Mouse (Mus musculus): ENCODE results near the gene Sypl.
"Not testable (repeated sequence)": the region's sequence is repeated elsewhere in the genome, so short reads cannot be mapped to it uniquely, and the experiment has no call there.

The Sypl gene

DNA sequence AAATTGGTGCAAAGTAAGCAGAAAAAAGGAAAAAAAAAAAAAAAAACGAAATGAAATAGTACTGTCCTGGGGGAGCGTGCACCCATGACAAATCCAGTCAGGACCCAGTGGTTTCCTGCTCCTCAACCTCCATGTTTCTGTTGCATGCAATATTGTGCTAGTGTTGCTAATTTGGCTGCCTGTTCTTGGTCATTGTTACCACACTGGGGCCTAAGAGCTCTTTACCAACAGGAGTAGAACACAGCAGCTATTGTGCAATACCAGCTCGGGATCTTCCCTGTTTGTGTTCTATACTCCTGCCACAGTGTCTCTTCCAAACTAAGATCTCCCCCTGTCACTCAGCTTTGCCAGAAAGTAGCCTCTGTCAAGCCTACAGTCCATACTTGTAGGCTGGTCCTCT is 9.7 kb upstream of the Sypl start:
- no peak for DNase-seq

DNA sequence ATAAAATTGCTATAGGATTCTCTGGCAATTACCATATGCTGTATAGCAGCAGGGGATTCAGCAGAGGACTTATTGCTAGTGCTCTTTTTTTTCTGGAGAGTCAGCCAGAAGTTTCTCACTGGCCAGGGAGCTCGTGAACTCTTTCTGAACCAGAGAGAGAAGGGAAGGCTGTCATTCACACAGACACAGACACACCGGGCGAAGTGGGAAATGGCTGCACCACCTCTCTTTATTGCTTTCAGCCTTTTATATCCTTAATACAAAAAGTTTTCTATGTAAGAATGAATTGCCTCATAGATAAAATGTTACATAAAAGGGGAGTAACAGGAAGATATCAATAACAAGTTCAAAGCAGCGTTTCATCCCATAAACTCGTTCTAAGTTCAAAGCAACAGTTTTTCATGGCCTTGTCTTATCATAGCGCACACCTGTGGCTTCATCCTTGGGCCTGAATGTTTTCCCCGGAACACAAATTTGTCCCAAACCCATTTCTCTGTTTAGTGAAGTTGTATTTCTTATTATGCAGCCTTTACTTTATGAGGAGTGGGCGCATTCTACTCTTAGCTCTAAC is 8.7 kb upstream of the Sypl start:
- DNase-seq: no peak

DNA sequence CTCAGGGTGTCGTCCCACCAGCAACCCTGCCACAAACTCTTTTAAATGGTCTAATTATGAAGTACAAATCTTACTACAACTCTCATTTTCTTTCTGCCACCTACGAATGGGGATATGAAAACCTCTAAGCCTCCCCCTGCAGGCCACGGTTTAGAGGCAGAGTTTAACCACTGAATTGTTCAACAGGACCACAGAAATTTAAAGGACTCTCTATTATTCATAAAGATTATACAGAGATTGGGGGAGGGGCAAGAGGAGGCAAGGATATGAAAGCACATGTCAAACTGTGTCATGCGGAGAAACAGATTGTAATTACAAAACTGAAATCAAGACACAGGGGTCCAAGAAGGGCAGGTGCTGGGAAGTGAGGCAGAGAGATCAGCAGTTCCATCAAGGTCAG is 7.3 kb upstream of the Sypl start:
- no peak for DNase-seq

DNA sequence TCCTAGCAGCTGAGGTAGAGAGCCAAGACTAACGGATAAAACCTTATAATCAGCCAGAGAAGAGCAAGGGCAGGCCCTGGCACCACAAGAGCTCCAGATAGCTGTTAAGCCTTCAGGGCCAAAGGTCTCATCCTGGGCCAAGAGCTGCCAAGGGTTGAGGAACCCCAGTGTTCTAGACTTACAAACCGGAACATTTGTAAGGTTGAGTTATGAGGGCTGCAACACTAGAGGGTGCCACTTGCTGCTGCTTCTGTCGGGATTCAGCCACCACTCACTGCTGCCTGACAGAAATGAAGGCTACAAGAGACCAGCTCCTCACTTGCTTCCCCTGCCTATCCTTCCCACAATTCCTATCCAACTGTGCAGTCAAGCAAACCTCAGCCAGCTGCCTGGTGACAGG is 1.3 kb upstream of the Sypl start:
- no peak for DNase-seq

DNA sequence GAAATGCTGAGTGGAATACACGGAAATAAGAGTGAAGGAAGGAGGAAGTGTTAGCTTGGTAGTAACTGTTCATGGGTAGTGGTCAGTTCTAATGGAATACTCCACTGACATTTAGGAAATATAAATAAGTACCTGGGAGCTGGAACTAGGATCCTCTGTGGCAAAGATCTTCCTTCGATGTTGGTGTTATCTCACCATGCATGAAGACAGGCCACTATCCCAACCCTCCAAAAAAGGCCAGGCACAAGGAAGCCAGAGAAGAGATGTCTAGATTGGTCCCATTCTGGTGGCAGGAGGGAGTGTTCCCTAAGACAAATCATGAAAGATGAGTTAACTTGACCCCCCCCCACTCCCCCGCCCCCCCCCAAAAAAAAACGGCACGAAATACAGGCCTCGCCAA is 625 bp upstream of the Sypl start:
- DNase-seq: no peak

DNA sequence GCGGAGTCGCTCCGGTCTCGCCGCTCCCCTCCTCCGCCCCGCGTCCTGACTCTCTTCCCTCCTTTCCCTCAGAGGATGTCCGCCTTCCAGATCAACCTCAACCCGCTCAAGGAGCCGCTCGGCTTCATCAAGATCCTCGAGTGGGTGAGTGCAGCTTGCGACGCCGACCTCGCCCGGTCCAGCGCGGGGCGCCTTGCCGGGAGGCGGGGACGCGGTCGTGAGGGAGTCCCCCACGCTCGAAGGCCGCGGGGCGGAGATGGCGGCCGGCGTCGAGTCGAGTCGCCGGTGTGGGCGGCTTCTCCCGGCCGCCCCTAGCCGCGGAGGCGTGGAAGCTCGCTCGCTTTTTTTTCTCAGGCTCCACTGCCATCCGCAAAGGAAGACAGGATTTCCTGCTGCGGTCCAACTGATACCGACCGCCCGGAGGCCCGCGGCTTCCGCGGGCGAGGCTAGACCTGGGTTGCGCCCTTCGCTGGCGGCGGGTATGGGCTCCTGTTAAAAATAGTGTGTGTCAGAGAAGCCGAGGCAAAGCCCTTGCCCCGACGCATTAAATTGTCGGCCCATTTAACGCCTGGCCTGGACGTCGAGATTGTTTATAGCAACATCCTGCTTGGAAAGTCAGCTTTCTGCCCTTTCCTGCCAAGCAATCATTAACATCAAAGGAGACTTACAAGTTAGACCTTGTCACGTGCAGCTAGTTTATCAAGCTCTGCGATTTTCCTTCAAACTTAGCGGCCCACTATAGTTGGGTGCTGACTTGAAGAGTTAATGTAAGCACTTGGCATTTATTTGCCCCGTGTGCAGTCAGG is 728 bp downstream of the Sypl start:
- DNase-seq: no peak

DNA sequence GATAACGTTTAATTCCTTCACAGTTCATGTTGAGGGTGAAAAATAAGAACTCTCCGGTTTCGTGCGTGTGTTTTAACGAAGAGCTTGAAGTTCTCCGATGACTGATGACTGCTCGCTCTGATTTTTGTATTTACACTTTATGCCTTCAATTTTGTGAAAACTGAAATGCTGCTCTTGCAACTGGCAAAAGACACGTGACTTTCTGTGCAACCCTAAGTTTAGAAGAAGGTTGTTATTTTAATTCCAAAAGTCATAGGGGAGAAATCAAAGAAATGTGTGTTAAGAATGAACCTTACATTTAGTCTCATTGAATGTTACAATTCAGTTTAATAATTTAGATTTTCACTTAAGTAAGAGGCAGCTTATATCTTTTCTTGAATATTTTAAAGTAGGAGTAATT is 1.3 kb downstream of the Sypl start:
- DNase-seq: no peak

DNA sequence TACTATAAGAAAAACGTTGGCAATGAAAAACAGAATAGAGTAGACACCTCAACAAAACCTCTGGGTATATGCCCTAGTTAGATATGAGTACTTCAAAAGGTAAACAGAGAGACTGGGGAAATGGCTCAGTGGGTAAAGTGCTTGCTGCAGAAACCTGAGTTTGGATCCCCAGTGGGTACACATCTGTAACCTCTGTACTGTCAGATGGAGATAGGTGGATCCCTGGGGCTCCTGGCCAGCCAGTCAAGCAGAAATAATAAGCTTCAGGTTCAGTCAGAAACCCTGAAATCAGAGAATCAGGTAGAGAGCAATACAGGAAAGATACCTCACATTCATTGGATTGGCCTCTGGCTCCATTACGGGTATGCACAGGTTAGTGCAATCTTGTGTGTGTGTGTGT is 3.5 kb downstream of the Sypl start:
- DNase-seq: no peak

DNA sequence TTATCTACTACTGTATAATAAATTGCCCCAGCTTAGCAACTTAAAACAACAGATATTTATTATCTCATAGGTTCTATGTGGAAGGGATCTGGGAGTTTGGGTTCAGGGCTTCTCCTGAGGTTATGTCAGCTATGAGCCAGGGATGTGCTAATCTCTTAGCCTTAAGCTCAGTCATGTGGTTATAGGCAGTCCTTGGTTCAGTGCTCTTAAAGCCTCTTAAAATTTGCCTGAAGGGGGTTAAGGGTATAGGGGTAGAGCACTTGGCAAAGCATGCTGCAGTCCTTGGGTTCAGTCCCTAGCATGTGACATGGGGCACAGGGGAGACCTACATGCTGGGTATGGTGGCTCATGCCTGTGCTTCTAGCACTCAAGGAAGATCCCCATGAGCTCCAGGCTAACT is 8.4 kb downstream of the Sypl start:
- DNase-seq: no peak

DNA sequence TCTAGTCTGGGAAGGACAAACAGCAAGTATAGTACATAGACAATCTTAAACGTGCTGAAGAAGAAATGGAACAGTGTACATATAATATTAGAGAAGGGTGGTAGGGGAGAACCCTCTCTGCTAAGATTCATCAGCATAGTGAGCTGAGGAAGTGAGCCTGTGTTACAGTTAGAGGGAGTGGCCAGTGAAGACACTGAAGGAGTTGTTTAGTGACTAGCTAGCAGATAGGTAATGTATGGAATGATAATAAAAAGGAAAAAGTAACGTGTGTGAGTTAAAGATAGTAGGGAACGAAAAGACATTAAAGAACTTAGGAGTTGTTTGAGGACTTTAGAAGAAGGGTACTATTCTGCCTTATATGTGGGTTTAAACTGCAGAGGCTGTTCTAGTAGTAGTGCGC is 10.2 kb downstream of the Sypl start:
- DNase-seq: no peak

DNA sequence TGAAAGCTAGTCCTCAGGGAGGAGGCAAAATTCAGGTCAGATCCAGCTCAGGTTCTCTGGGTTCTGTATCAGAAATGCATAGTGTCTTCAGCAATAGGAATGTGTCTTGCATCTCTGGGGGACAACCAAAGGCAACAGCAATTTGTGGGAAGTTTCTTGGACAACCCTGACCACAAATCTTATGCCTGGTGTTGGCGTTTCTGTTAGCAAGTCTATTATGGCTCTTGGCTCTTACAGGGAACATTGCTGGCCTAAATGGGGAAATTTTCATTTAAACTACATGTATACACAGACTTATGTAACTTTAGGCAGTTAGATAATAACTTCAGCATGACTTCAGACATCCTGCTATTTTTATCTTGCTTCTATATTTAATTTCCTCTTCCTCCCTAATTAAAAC is 18.6 kb downstream of the Sypl start:
- DNase-seq: no peak

DNA sequence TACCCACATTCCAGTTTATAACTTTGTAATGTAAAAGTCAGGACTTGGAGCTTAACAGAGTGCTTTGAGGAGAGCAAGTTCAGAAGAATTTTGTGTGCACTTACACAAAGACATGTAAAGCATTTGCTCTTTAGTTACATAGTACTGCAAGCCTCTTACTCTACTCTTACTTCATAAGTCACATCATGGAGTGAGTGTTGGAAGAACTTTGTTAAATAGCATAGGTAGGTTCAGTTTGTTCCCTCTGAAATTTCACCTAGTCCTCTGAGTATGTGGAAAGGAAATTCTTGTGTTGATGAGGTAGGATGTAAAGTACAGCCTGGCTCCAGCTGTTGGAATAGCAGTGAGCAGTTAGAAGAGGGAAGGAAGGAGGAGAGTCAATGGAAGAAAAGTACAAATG is 21.2 kb downstream of the Sypl start:
- no peak for DNase-seq

DNA sequence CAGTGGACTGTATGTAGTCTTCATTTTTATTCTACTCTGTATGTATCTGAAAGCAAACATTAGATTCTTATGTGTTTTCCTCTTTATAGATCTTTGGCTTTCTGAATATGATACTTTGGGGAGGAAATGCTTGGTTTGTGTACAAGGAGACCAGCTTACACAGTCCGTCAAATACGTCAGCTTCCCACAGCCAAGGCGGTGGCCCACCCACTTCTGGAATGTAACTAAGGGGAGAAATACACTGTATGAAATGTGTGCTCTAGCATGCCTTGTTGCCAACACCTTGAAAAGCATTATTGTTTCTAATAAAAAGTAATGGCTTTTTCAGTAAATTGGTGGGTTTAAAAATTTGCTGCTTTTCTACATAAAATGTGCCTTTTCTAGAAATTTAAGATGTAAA is 21.8 kb downstream of the Sypl start:
- no peak for DNase-seq

DNA sequence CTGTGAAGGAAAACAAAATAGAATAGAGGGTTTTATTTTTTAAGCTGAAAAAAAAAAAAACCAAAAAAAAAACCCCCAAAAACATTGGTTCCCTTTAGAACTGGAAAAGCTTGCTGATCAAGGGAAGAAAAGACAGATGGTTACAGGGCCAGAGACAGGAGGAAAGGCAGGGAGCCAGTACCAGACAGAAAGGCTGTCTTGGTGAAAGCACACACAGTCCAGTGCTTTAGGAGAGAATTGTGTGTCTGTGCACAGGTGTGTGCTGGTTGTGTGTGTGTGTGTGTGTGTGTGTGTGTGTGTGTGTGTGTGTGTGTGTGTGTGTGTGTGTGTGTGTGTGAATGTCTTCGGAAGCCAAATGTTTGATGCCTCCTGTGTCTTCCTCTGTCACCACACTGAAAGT is 28.9 kb downstream of the Sypl start:
- no peak for DNase-seq

DNA sequence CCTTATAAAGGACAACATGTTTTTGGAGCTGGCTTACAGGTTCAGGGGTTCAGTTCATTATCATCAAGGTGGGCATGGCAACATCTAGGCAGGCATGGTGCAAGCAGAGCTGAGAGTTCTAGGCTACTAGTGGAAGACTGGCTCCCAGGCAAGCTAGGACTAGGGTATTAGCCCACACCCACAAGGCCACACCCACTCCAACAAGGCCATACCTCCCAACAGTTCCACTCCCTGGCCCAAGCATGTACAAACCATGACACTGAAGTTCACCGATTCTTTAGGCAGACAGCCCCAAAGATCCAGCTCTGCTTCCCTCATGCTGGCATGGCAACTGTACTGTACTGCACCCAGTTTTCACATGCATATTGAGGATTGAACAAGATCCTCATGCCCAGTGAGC is 29.4 kb downstream of the Sypl start:
- DNase-seq: no peak

DNA sequence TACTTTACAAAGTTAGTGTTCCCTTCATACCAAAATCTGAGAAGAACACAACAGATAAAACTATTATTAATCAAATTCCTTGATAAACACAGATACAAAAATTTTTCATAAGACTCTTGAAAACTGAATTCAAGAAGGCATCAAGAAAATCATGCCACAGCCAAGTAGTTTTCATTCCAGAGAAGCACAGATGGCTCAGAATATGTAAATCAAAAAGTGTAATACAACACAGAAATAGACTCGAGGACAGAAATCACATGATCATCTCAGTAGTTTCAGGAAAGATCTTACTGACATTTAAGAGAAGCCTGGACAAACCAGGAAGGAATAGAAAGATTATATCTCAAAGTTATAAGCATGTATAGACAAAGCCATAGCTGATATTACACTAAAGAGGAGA is 32.6 kb downstream of the Sypl start:
- DNase-seq: no peak

DNA sequence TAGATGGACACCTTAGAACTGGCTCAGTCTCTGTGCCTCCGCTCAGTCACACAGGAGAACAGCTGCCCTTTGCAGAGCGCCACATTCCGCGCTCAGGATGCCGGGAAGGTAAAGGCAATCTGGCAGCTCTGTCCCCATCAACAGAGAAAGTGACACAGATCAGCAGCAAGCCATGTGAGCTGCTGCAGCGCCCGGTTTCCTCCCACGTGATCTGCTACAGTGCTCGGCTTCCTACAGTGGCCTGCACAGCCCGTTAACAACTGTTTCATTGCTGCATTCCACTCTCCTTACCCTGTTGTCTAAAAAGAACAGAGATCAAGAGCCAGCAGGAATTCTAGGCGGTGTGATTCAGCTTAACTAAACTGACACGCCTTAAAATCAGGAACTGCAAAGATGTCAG is 36.0 kb downstream of the Sypl start:
- DNase-seq: no peak

DNA sequence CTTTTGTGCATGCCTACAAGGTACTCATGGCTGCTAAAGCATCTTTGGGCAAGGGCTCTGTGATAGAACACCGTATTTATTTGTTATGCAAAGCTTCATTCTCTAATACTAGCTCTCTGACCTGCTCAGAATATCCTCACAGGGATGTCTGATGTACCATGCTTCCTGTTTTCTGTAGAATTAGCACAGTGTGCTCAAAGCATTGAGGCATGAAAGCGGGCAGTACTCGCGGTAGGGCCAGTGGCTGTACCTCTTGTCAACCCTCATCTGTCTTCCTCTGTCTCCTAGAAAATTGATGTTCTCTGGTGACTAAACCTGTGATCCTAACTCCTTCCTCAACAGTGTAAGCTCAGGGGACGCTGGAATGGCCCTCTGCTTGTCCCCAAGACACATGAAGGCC is 40.4 kb downstream of the Sypl start:
- DNase-seq: no peak

DNA sequence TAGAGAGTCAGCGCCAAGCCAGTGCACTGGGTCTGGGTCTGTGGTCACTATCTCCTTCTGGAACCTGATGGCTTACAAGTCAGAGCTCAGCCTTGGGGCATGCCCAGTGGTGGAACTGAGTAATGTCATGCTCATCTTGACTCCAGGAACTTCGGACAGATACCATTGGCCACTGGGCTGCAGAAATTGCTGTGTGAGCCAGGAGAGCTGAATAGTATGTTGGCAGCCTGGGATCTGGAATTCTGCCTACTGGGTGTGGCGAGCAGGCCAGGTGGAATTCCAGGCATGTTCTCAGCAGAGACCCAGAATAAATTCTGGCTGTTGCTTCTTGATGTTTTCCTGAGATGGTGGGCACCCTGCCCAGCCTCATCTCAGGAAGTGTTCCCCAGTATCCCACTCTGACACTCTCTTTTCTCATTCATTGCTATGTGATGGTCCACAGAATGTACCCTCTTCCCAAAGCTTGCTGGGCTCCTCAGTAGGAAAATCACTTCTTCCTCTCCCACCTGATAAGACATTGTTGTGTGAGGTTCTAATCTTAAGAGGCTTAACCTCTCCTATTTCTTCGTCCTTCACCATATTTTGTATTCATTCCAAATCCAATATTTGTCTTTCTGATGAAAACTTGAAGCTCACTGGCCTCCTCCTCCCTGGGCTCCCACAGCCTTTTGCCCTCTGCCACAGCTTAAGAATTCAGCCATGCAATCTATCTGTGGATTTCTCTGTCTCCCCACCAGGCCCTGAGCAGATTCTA is 41.6 kb downstream of the Sypl start:
- no peak for DNase-seq

DNA sequence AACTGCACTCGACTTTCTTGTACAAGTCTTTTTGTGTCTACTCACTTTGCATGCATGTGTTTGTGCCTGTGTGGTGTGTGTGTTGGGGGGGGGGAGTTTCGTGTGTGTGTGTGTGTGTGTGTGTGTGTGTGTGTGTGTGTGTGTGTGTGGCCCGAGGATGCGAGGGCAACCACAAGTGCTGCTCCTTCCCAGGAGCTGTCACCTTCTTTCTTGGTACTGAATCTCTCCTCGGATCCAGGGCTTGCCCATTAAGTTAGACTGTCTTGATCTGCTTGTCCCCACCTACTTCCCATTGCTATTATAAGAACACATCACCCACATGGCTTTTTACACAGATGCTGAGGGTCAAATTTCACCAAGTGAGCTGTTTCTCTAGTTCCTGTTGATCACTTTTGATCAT is 45.1 kb downstream of the Sypl start:
- no peak for DNase-seq

DNA sequence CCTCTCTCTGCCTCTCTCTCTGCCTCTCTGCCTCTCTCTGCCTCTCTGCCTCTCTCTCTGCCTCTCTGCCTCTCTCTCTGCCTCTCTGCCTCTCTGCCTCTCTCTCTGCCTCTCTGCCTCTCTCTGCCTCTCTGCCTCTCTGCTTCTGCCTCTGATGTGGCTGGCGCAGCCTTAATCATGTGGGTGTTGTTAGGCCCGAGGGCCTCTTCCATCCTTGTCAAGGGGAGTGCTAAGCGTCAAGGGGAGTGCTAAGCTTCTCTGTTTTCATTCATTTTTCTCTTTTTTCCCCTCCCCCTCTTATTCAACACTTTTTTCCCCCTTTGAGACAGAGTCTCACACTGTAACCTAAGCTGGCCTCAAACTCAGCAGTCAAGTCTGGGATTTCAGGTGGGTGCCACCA is 46.1 kb downstream of the Sypl start:
- DNase-seq: not testable (repeated sequence)

DNA sequence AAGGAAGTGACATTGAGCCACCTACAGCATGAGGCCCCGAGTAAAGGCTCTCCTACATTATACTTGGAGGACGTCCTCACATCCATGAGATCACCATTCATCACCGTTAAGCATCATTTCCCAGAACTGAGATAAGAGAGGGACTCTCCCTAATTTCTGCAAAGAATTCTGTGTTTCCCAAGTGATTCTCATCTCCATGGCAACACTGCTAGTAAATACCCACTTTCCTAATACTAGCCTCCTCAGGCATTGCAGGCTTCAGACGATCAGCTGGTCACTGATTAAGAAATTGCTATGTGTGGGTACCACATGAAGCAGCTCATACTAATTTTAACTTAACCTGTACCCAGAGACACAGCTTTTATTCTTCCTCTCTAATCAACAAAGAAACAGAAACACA is 46.7 kb downstream of the Sypl start:
- no peak for DNase-seq

DNA sequence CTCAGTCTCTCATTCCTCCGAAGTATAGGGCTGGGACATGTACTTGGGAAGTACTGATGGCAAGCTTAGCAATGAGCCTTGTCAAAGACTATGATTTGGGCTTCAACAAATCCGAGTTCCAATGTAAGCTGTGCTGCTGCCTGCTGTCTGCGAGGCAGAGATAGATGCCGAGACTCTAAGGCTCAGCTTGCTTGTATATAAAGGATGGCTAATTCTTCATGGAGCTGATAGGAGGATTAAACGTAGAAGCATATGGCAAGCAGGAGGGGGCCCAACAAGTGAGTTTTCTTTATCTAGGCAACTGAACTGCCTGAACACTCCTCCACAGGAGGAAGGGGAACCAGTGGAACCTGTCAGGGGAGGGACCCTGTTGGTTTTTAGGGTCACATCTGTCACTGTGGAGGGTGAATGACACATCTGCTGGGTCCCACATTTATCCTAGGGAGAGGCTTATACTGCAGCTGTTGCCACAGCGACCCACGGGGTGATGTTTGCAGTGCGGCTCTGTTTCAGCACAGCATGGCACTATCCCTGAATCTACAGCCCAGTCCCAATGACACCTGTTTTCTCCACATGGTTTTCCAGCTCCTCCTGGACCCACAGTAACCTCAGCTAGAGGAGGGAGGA is 49.8 kb downstream of the Sypl start:
- no peak for DNase-seq

DNA sequence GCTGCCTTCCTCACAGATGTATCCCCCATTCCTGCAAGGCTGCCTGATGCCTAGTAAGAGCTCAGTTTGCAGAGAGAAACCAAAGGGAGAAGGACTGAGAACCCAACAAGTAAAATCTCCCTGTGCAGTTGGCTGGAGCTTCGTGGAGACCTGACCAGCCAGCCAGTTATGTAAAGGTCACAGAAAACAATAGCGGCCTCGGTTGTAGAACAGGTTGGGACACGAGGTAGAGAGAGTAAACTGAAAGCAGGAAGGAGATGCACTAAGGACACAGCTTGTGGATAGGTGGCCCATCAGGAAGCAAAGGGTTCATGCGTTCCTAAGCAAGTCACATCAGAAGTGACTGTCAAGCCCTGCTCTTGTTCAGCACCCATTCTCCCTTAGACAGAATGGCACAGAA is 52.2 kb downstream of the Sypl start:
- DNase-seq: no peak
